Mouse (Mus musculus) myocyte (in vitro differentiated cells): Measurements from ENCODE around the gene Ankmy2.

Source experiments
- CEBPB ChIP-seq: IDR thresholded peaks from 2 replicates; pipeline ENCODE4 v1.6.1; 2011; ENCODE audit warnings: mild to moderate bottlenecking, moderate library complexity; ENCODE audit not compliant: poor library complexity, insufficient read depth, severe bottlenecking
- MYOD1 ChIP-seq, 3 experiments: IDR thresholded peaks; one replicate each; pipeline ENCODE4 v1.6.1; 2011; ENCODE audit warnings: control low read depth in 2 of 3, low read depth in 2 of 3, mild to moderate bottlenecking in 2 of 3, moderate library complexity in 1 of 3; ENCODE audit not compliant: insufficient read length in 2 of 3, control insufficient read depth in 1 of 3
- POLR2A ChIP-seq: IDR thresholded peaks from one replicate; pipeline ENCODE4 v1.6.1; 2011; ENCODE audit warnings: low read depth, mild to moderate bottlenecking, control low read depth, moderate library complexity; ENCODE audit not compliant: insufficient read length
- POLR2AphosphoS2 ChIP-seq: IDR thresholded peaks from one replicate; pipeline ENCODE4 v1.6.1; 2011; ENCODE audit warnings: low read depth, control low read depth; ENCODE audit not compliant: insufficient read length

- TF ChIP-seq MYOD1 (IDR thresholded peaks at IDR 0.05; ENCODE audit: control insufficient read depth in 1 of 3, insufficient read length in 2 of 3, low read depth in 2 of 3) (no peak), CEBPB (no peak), POLR2A (no peak), POLR2AphosphoS2 (no peak)
Measured at GRCm38 (mm10) chr12:36216230-36216629, 59.3 kb downstream of the Ankmy2 start.
